In genomic region chr15:97768192-97768591, GRCm38 (mm10) we compare ENCODE assay signal across 8 mouse cellular contexts. TPM values are rescaled to one million over a fixed set of nuclear protein-coding genes. Genes with fewer than 3 reads are reported as not detected.
A peak's percentile ranks its signal among the peaks of the same experiment; 100 is the strongest.
DNase-seq lines count a peak whose midpoint lies in the region; ATAC-seq and TF ChIP-seq lines count a peak whose summit lies in the region.

No protein-coding gene starts in this region.

- no peak for TF ChIP-seq EP300 in heart, adult 2 months (IDR thresholded peaks at IDR 0.05; ENCODE audit: insufficient read depth, low read depth, low read length)

- DNase-seq in heart, adult 2 months = no peak
- no peak for DNase-seq in heart, adult 8-10 months (ENCODE audit: low spot score)
- DNase-seq in ES-CJ7 (ENCODE audit: low read depth, low spot score) = peak; percentile 40
- DNase-seq in forebrain, postnatal 0 days = no peak
- peak; percentile 38 for DNase-seq in limb, embryonic 14.5 days (ENCODE audit: low spot score)
- DNase-seq in ovary, adult 18-20 months (ENCODE audit: low spot score) = no peak
- DNase-seq in right cerebral cortex, adult 18-20 months = no peak

- H3K79me2 ChIP-seq in heart, adult 2 months (replicated peaks; ENCODE audit: control insufficient read depth, insufficient read depth, low read length) = 0 out of 2 replicates have a peak, but pooled peaks cover 2% of the 10 kb centered on the region

- no peaks in the 10 kb centered on the region for H3K9me3 ChIP-seq in forebrain, postnatal 0 days (ENCODE audit: low read length)
- H3K9me3 ChIP-seq in limb, embryonic 14.5 days (ENCODE audit: control insufficient read depth, low read length) = no peaks in the 10 kb centered on the region
- no peaks in the 10 kb centered on the region for H3K9me3 ChIP-seq in midbrain, embryonic 15.5 days

- peak; percentile 23 for ATAC-seq in forebrain, postnatal 0 days
- peak; percentile 42 for ATAC-seq in limb, embryonic 14.5 days (ENCODE audit: low FRiP score, low read depth)
- ATAC-seq in midbrain, embryonic 15.5 days (replicated peaks) = no peak; the same call in 1 of the 2 replicates

- intact Hi-C loops in heart, adult 2 months (cut with DNase I) = no loop called here

- H3K4me1 ChIP-seq in heart, adult 2 months (ENCODE audit: control insufficient read depth, insufficient read depth, low read length) = peaks cover 14% of the 10 kb centered on the region
- H3K4me1 ChIP-seq in forebrain, postnatal 0 days (ENCODE audit: insufficient read depth) = peaks cover 13% of the 10 kb centered on the region; the same call in 1 of the 2 replicates
- H3K4me1 ChIP-seq in limb, embryonic 14.5 days (ENCODE audit: control insufficient read depth, insufficient read depth, low read length) = peaks cover 33% of the 10 kb centered on the region
- H3K4me1 ChIP-seq in midbrain, embryonic 15.5 days = peaks cover 37% of the 10 kb centered on the region

- peak overlapping the region; percentile 97 for H3K27ac ChIP-seq in heart, adult 2 months
- peak overlapping the region; percentile 67; the same call in 1 of the 2 replicates for H3K27ac ChIP-seq in forebrain, postnatal 0 days (ENCODE audit: low read depth, low read length)
- H3K27ac ChIP-seq in limb, embryonic 14.5 days (replicated peaks; ENCODE audit: low read depth, low read length) = peak overlapping the region; percentile 75
- peak overlapping the region; percentile 66 for H3K27ac ChIP-seq in midbrain, embryonic 15.5 days

- no peaks in the 10 kb centered on the region for H3K36me3 ChIP-seq in heart, adult 2 months (ENCODE audit: control insufficient read depth, insufficient read depth, low read length)
- H3K36me3 ChIP-seq in forebrain, postnatal 0 days (ENCODE audit: insufficient read depth) = no peaks in the 10 kb centered on the region
- H3K36me3 ChIP-seq in limb, embryonic 14.5 days (ENCODE audit: control insufficient read depth, insufficient read depth, low read length) = no peaks in the 10 kb centered on the region
- H3K36me3 ChIP-seq in midbrain, embryonic 15.5 days (replicated peaks) = no peaks in the 10 kb centered on the region

- H3K4me3 ChIP-seq in heart, adult 2 months = peak overlapping the region; percentile 72
- peak overlapping the region; percentile 55 for H3K4me3 ChIP-seq in forebrain, postnatal 0 days (ENCODE audit: low read depth, low read length)
- peak overlapping the region; percentile 54 for H3K4me3 ChIP-seq in limb, embryonic 14.5 days (replicated peaks; ENCODE audit: low read length)
- H3K4me3 ChIP-seq in midbrain, embryonic 15.5 days = peak overlapping the region; percentile 45

- no peak for TF ChIP-seq POLR2A in heart, adult 2 months (IDR thresholded peaks at IDR 0.05; ENCODE audit: insufficient read depth, low read depth, low read length)
- TF ChIP-seq POLR2A in limb, embryonic 14.5 days (IDR thresholded peaks at IDR 0.05; ENCODE audit: borderline replicate concordance, extremely low read depth, insufficient read depth, insufficient read length) = no peak

- 4% methylated on average over 18 of the region's 18 CpGs for WGBS in heart, adult 2 months
- WGBS in forebrain, postnatal 0 days = 1% methylated on average over 18 of the region's 18 CpGs
- WGBS in limb, embryonic 14.5 days = 1% methylated on average over 15 of the region's 18 CpGs
- 1% methylated on average over 18 of the region's 18 CpGs for WGBS in midbrain, embryonic 15.5 days

- TF ChIP-seq CTCF in heart, adult 2 months (IDR thresholded peaks at IDR 0.05) = no peak
- peak; percentile 28 for TF ChIP-seq CTCF in forebrain, postnatal 0 days (IDR thresholded peaks at IDR 0.05; ENCODE audit: low read depth)

- peak overlapping the region; percentile 96 for H3K4me2 ChIP-seq in forebrain, postnatal 0 days (ENCODE audit: low read depth)
- peak overlapping the region; percentile 99 for H3K4me2 ChIP-seq in limb, embryonic 14.5 days (replicated peaks; ENCODE audit: low read depth, low read length, severe bottlenecking)
- peak overlapping the region; percentile 90 for H3K4me2 ChIP-seq in midbrain, embryonic 15.5 days

- H3K27me3 ChIP-seq in heart, adult 2 months (ENCODE audit: control insufficient read depth, insufficient read depth, low read length) = no peaks in the 10 kb centered on the region
- H3K27me3 ChIP-seq in forebrain, postnatal 0 days (ENCODE audit: insufficient read depth, low read length) = no peaks in the 10 kb centered on the region
- H3K27me3 ChIP-seq in limb, embryonic 14.5 days (ENCODE audit: control insufficient read depth, insufficient read depth, low read length) = peaks cover 6% of the 10 kb centered on the region; the same call in 1 of the 2 replicates
- H3K27me3 ChIP-seq in midbrain, embryonic 15.5 days (replicated peaks) = peaks cover 23% of the 10 kb centered on the region

- H3K9ac ChIP-seq in heart, adult 2 months (ENCODE audit: low read depth, low read length) = peak overlapping the region; percentile 71
- H3K9ac ChIP-seq in forebrain, postnatal 0 days = peak overlapping the region; percentile 60
- H3K9ac ChIP-seq in limb, embryonic 14.5 days (ENCODE audit: low read depth, low read length, severe bottlenecking) = peak overlapping the region; percentile 59
- peak overlapping the region; percentile 45 for H3K9ac ChIP-seq in midbrain, embryonic 15.5 days

RNA-seq across cellular contexts. Expression of gene Rapgef3, which starts 0.4 kb away (rescaled TPM):
- 10 to 100 TPM; 21.5 to 27.9 TPM for total RNA-seq in heart, adult 2 months (2021)
- 44.4 and 57.0 TPM in 2 replicates for polyA plus RNA-seq in heart, adult 2 months (2012; rRNA removed)
- 10 to 100 TPM; 20.5 to 27.4 (median 23.8) TPM for total RNA-seq in heart, adult 8-10 months (2022)
- 16.6 and 22.0 TPM in 2 replicates for total RNA-seq in forebrain, postnatal 0 days (2014; rRNA removed)
- 6.5 and 8.7 TPM in 2 replicates for polyA plus RNA-seq in forebrain, postnatal 0 days (2015; fragmentation: Nextera tagmentation; extraction: Ambion mirVana)
- polyA plus RNA-seq in limb, embryonic 14.5 days (2012; rRNA removed) = 21.7 and 30.9 TPM in 2 replicates
- polyA plus RNA-seq in limb, embryonic 14.5 days (2014; fragmentation: Nextera tagmentation; extraction: Ambion mirVana) = 8.0 and 8.4 TPM in 2 replicates
- polyA plus RNA-seq in midbrain, embryonic 15.5 days (2015; fragmentation: Nextera tagmentation; extraction: Ambion mirVana) = 15.4 and 16.8 TPM in 2 replicates

RNA-seq across cellular contexts. Expression of gene Slc48a1, which starts 10.1 kb away (rescaled TPM):
- total RNA-seq in heart, adult 2 months (2021) = 10 to 100 TPM; 72.7 to 73.0 TPM
- polyA plus RNA-seq in heart, adult 2 months (2012; rRNA removed) = 82.8 and 85.3 TPM in 2 replicates
- total RNA-seq in heart, adult 8-10 months (2022) = 10 to 100 TPM; 63.6 to 76.6 (median 67.9) TPM
- 40.2 and 56.4 TPM in 2 replicates for total RNA-seq in forebrain, postnatal 0 days (2014; rRNA removed)
- polyA plus RNA-seq in forebrain, postnatal 0 days (2015; fragmentation: Nextera tagmentation; extraction: Ambion mirVana) = 123 and 135 TPM in 2 replicates
- 23.4 and 29.1 TPM in 2 replicates for polyA plus RNA-seq in limb, embryonic 14.5 days (2012; rRNA removed)
- 46.2 and 47.3 TPM in 2 replicates for polyA plus RNA-seq in limb, embryonic 14.5 days (2014; fragmentation: Nextera tagmentation; extraction: Ambion mirVana)
- 85.7 and 90.1 TPM in 2 replicates for polyA plus RNA-seq in midbrain, embryonic 15.5 days (2015; fragmentation: Nextera tagmentation; extraction: Ambion mirVana)

RNA-seq across cellular contexts. Expression of gene Endou, which starts 37.1 kb away (rescaled TPM):
- 1 to 10 TPM; 1.1 to 1.2 TPM for total RNA-seq in heart, adult 2 months (2021)
- 2.4 TPM in 2 replicates for polyA plus RNA-seq in heart, adult 2 months (2012; rRNA removed)
- total RNA-seq in heart, adult 8-10 months (2022) = 1 to 10 TPM; 1.3 to 2.3 (median 1.7) TPM
- 0.14 and 0.15 TPM in 2 replicates for total RNA-seq in forebrain, postnatal 0 days (2014; rRNA removed)
- polyA plus RNA-seq in forebrain, postnatal 0 days (2015; fragmentation: Nextera tagmentation; extraction: Ambion mirVana) = 0.18 and 0.34 TPM in 2 replicates
- 7.1 and 9.4 TPM in 2 replicates for polyA plus RNA-seq in limb, embryonic 14.5 days (2012; rRNA removed)
- 8.7 and 11.6 TPM in 2 replicates for polyA plus RNA-seq in limb, embryonic 14.5 days (2014; fragmentation: Nextera tagmentation; extraction: Ambion mirVana)
- polyA plus RNA-seq in midbrain, embryonic 15.5 days (2015; fragmentation: Nextera tagmentation; extraction: Ambion mirVana) = 0.17 and 0.27 TPM in 2 replicates

Comparison
In these comparisons a context has a peak if more than half of its experiments do, and no peak if none do; other contexts are left out.
1. DNase-seq: peak in ES-CJ7 (single experiment) and limb, embryonic 14.5 days (single experiment); none in heart, adult 2 months (0 of 2), heart, adult 8-10 months (single experiment), forebrain, postnatal 0 days (single experiment), ovary, adult 18-20 months (single experiment) and right cerebral cortex, adult 18-20 months (single experiment).
2. Peak in every context shown above with its lines, with median percentiles within 50 percentile points of each other: H3K27ac ChIP-seq, H3K4me3 ChIP-seq, H3K9ac ChIP-seq and H3K4me2 ChIP-seq.